Mouse (Mus musculus): Measurements from ENCODE around the gene Fxyd1.

Fxyd1 gene

GRCm38 (mm10) chr7:31017104-31017901, 39.7 kb downstream of the Fxyd1 start:
- in situ Hi-C loops (cut with MboI): no loop called here

- in situ Hi-C loops (cut with MboI): no loop called here
Measured at GRCm38 (mm10) chr7:31012971-31013370, 44.0 kb downstream of the Fxyd1 start.

GRCm38 (mm10) chr7:31008889-31009288, 48.1 kb downstream of the Fxyd1 start:
- in situ Hi-C loops (cut with MboI): no loop called here

- in situ Hi-C loops (cut with MboI): no loop called here
Measured at GRCm38 (mm10) chr7:31008175-31008574, 48.8 kb downstream of the Fxyd1 start.

GRCm38 (mm10) chr7:31007775-31008174, 49.2 kb downstream of the Fxyd1 start:
- in situ Hi-C loops (cut with MboI): no loop called here

GRCm38 (mm10) chr7:31002650-31003049, 54.3 kb downstream of the Fxyd1 start:
- in situ Hi-C loops (cut with MboI): no loop called here
